Mouse (Mus musculus) liver, embryonic 12.5 days (tissue): ENCODE data around the gene Zbtb2. TPM values are rescaled to one million over a fixed set of nuclear protein-coding genes. Genes with fewer than 3 reads are reported as not detected.
"Not testable (repeated sequence)": the region's sequence is repeated elsewhere in the genome, so short reads cannot be mapped to it uniquely, and the experiment has no call there.

Experiments used
- ATAC-seq: fragments of 200-750 bp; cut with Nextera tagmentation; 2 replicates; pipeline ENCODE4 v1.8.0; 2017; ENCODE audit warnings: moderate number of reproducible peaks, mild to moderate bottlenecking, moderate library complexity
- H3K27ac ChIP-seq: fragments of 300-500 bp; sonication (generic); 2 replicates; pipeline ENCODE4 v1.5.1; 2016; ENCODE audit warnings: mild to moderate bottlenecking
- H3K27me3 ChIP-seq: fragments of 300-500 bp; sonication (generic); replicated peaks from 2 replicates; pipeline ENCODE4 v1.6.1; 2016; ENCODE audit warnings: mild to moderate bottlenecking, moderate library complexity
- H3K36me3 ChIP-seq: fragments of 300-500 bp; sonication (generic); 2 replicates; pipeline ENCODE4 v1.6.1; 2016; ENCODE audit warnings: mild to moderate bottlenecking, moderate library complexity
- H3K4me1 ChIP-seq: fragments of 300-500 bp; sonication (generic); 2 replicates; pipeline ENCODE4 v1.6.1; 2016
- H3K4me2 ChIP-seq: fragments of 300-500 bp; sonication (generic); 2 replicates; pipeline ENCODE4 v1.6.1; 2016; ENCODE audit warnings: mild to moderate bottlenecking, moderate library complexity
- H3K4me3 ChIP-seq: fragments of 300-500 bp; sonication (generic); 2 replicates; pipeline ENCODE4 v1.5.1; 2016; ENCODE audit warnings: mild to moderate bottlenecking, moderate library complexity
- H3K9ac ChIP-seq: fragments of 300-500 bp; sonication (generic); 2 replicates; pipeline ENCODE4 v1.6.1; 2016; ENCODE audit warnings: mild to moderate bottlenecking, moderate library complexity
- H3K9me3 ChIP-seq: fragments of 300-500 bp; sonication (generic); replicated peaks from 2 replicates; pipeline ENCODE4 v1.6.1; 2016; ENCODE audit warnings: mild to moderate bottlenecking, moderate library complexity
- WGBS: fragments of 180-500 bp; shearing (Covaris S2); methylation state at CpG from one replicate; pipeline ENCODE4 v1.1.7; 2016; ENCODE audit not compliant: insufficient replicate concordance; 5-methylcytosine and 5-hydroxymethylcytosine counted together
- polyA plus RNA-seq: library from polyadenylated mRNA; unstranded; fragments of >200 nt; fragmentation: Nextera tagmentation; extraction: Ambion mirVana; gene quantifications from 2 replicates; pipeline ENCODE4 v1.2.1, GENCODE M21; 2016

Zbtb2 gene
- 7.4 and 7.5 TPM in 2 replicates for polyA plus RNA-seq

DNA sequence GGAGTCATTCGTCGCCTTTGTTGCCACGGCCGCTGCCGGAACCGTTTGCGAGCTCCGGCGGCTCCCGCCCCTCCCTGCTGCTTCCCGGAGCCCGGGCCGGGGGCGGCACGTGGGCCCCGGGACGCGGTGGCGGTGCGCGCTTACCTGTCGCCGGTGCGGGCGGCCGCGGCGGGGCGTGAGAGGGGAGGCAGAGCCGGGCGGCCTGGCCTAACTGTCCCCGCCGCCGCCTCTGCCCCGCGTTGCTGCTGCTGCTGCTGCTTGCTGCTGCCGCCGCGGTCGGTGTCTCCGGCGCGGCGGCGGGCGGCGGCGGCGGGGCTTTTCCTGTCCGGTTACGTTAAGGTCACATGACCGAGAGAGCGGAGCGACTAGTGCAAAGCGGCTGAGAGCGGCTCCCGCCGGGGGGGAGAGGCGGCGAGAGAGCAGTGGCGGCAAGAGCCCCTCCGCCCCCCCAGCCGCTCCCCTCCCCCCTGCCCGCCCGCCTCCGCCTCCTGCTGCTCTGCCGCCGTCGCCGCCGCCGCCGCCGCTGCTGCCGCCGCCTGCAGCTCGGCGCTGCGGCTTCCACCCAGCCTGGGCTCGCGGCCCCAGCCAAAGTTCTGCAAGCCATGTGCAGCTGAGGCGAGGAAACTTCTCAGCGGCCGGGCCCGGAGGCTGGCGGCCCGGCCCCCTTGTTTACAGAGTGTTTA, at the start of gene Zbtb2:
TSS of gene Zbtb2 (minus strand) at position 408 of the 683 bp plus-strand sequence.
- peak; percentile 0; the same call in 1 of the 2 replicates for ATAC-seq
- peaks cover 10% of the 10 kb centered on the region for H3K36me3 ChIP-seq
- H3K27ac ChIP-seq: peak within 1 kb of the TSS; percentile 98
- peak within 1 kb of the TSS; percentile 99 for H3K4me3 ChIP-seq
- peak within 1 kb of the TSS; percentile 99 for H3K9ac ChIP-seq
- peaks cover 77% of the 10 kb centered on the region for H3K4me1 ChIP-seq
- H3K27me3 ChIP-seq: no peaks in the 10 kb centered on the region
- H3K4me2 ChIP-seq: peak within 1 kb of the TSS; percentile 94
- H3K9me3 ChIP-seq: no peaks in the 10 kb centered on the region
- WGBS: 0% methylated on average over 65 of the region's 87 CpGs

DNA sequence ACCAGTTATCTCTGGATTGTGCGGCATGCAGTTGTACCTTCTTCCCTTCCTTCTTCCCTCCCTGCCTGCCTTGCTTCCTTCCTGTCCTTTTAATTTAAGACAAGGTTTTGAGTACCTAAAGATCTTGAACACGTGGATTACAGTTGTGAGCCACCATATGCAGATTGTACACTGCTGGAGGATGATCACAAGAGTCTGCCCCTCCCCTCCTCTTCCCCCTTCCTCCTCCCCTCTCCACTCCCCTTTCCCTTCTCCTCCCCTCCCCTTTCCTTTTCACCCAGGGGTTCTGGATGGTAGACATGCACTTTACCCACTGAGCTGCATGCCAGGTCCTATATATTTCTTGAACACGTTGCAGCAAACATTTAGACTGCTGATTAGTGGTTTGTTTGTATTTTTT, 47.5 kb upstream of the Zbtb2 start:
- WGBS: 73% methylated on average over 3 of the region's 3 CpGs
- Histone ChIP-seq H3K9me3 (no peaks in the 10 kb centered on the region), H3K9ac (no peak overlapping the region), H3K36me3 (peaks cover 57% of the 10 kb centered on the region), H3K4me1 (peaks cover 37% of the 10 kb centered on the region), H3K27ac (no peak overlapping the region), H3K27me3 (no peaks in the 10 kb centered on the region), H3K4me2 (no peak overlapping the region), H3K4me3 (no peak overlapping the region)
- ATAC-seq: no peak

DNA sequence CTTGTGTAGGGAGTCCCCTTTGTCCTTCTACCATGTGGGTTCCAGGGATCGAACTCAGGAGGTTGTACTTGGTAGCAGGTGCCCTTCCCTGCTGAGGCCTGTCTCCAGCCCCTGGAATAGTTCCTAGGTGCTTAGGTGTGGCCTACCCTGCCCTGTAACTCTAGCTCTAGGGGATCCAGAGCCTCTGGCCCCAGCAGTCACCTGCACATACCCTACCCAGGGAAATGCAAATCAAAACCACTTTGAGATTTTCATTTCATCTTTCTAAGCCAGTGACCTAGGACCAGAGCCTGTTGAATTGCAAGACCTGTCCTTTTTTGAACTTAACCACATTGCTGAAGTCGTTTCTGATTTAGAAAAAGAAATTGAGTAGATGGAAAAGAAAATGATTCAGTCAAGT, 46.0 kb upstream of the Zbtb2 start:
- not testable (repeated sequence) for ATAC-seq, H3K27me3 ChIP-seq, H3K9me3 ChIP-seq
- Histone ChIP-seq H3K36me3 (peaks cover 48% of the 10 kb centered on the region), H3K4me2 (peak overlapping the region; percentile 76), H3K4me1 (peaks cover 53% of the 10 kb centered on the region), H3K27ac (0 out of 2 replicates have a peak overlapping the region, but pooled peaks have one; percentile 10), H3K4me3 (peak overlapping the region; percentile 81), H3K9ac (peak overlapping the region; percentile 89)
- 56% methylated on average over 2 of the region's 2 CpGs for WGBS

DNA sequence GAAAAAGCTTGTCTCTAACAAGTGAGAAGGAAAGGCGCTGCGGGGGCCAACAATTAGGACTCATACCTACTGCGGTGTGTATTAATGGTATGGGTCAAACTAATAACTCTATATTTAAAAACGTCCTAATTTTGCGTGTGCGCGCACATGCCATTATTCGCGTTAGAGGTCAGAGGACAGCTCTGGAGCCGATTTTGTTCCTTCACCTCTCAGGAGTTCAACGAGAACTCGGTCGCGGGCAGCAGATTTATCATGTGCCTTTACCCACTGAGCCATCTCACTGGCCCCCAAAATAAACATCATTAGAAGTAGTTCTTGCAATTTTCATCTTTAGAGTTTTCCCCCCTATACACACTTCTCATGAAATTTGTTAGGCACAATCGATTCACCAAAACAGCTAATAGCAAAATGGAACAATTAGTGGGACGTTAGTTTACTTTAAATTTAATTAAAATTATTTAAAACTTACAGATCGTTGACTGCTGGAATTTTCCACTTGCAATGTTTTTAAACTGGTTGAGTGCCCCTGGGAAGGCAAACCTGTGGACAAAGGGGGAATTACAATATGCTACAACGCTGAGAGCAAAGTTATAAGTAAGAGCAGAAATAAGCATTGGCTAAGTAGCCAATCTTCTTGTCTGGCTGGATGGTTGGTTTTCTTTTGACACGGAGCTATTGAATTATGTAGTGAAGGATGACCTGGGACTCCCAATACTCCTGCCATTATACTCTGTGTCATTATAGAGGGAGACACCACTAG, 45.3 kb upstream of the Zbtb2 start:
- peak overlapping the region; percentile 89 for H3K9ac ChIP-seq
- ATAC-seq: no peak
- 6% methylated on average over 19 of the region's 19 CpGs for WGBS

DNA sequence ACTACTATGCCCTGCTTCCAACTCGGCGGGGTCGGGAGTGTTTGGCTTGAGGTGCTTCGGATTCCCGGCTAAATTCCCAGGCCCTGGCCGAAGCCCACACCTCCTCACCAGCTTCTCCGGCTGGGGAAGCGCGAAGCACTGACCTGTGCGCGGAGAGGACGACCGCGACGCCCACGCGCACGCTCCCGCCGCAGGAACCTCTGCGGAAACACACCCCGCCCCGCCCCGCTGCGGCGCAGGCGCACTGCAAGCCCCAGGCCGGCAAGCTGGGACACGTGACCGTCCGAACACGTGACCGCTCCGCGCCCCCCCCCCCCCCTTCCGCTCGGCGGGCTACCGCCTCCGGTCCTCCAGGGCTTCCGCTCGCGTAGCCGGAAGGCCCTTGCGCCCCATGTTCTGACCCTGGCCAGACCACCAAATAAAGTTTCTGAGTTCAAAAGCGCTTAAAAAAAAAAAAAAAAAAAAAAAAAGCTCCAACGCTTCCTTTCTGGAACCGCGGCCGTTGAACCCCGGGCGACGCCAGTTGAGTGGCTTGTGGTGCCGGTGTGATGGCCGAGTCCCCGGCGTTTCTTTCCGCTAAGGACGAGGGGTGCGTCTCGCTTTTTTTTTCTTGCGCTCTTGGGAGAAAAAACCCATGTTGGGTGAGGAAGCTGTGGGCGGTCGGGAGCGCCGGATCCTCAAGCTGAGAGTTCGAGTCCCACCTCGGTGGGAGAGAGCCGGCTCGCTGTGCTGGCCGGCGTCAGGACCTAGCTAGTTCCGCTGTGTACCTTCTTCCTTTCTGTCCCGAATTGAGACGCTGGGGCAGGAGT, 44.4 kb upstream of the Zbtb2 start, which contains the start of the genes Rmnd1 and Armt1:
TSS of gene Rmnd1 (minus strand) at position 266 of the 809 bp plus-strand sequence.
TSS of gene Armt1 (plus strand) at position 345 of the 809 bp plus-strand sequence.
- H3K4me1 ChIP-seq: peaks cover 56% of the 10 kb centered on the region
- no peaks in the 10 kb centered on the region for H3K9me3 ChIP-seq
- H3K27me3 ChIP-seq: no peaks in the 10 kb centered on the region
- peak within 1 kb of the TSS; percentile 81 for H3K4me3 ChIP-seq
- WGBS: under 1% methylated on average over 75 of the region's 75 CpGs
- ATAC-seq: peak; percentile 94
- peak within 1 kb of the TSS; percentile 91 for H3K27ac ChIP-seq
- peak within 1 kb of the TSS; percentile 89 for H3K9ac ChIP-seq
- H3K4me2 ChIP-seq: peak within 1 kb of the TSS; percentile 89
- peaks cover 46% of the 10 kb centered on the region for H3K36me3 ChIP-seq

More for the DNA sequence above, 45.3 kb upstream of the Zbtb2 start:
- peaks cover 47% of the 10 kb centered on the region for H3K36me3 ChIP-seq
- H3K4me1 ChIP-seq: peaks cover 56% of the 10 kb centered on the region
- peak overlapping the region; percentile 76 for H3K4me2 ChIP-seq
- H3K27me3 ChIP-seq: no peaks in the 10 kb centered on the region
- H3K4me3 ChIP-seq: peak overlapping the region; percentile 81
- peak overlapping the region; percentile 91 for H3K27ac ChIP-seq
- no peaks in the 10 kb centered on the region for H3K9me3 ChIP-seq

- H3K36me3 ChIP-seq: peaks cover 43% of the 10 kb centered on the region
- no peaks in the 10 kb centered on the region for H3K27me3 ChIP-seq
- peak overlapping the region; percentile 75 for H3K27ac ChIP-seq
- H3K4me2 ChIP-seq: peak overlapping the region; percentile 89
- H3K4me1 ChIP-seq: peaks cover 56% of the 10 kb centered on the region
- H3K4me3 ChIP-seq: peak overlapping the region; percentile 81
- 13% methylated on average over 5 of the region's 5 CpGs for WGBS
- H3K9me3 ChIP-seq: no peaks in the 10 kb centered on the region
- ATAC-seq: no peak
- peak overlapping the region; percentile 80 for H3K9ac ChIP-seq
Observed at GRCm38 (mm10) chr10:4431746-4432122, 43.8 kb upstream of the Zbtb2 start.

- Histone ChIP-seq H3K27ac (peak overlapping the region; percentile 75), H3K4me2 (peak overlapping the region; percentile 89), H3K4me1 (peaks cover 53% of the 10 kb centered on the region), H3K4me3 (peak overlapping the region; percentile 81), H3K9ac (peak overlapping the region; percentile 80), H3K27me3 (no peaks in the 10 kb centered on the region), H3K36me3 (peaks cover 44% of the 10 kb centered on the region), H3K9me3 (no peaks in the 10 kb centered on the region)
- ATAC-seq: no peak
- 64% methylated on average over 3 of the region's 3 CpGs for WGBS
Observed at GRCm38 (mm10) chr10:4430826-4431225, 42.9 kb upstream of the Zbtb2 start.

DNA sequence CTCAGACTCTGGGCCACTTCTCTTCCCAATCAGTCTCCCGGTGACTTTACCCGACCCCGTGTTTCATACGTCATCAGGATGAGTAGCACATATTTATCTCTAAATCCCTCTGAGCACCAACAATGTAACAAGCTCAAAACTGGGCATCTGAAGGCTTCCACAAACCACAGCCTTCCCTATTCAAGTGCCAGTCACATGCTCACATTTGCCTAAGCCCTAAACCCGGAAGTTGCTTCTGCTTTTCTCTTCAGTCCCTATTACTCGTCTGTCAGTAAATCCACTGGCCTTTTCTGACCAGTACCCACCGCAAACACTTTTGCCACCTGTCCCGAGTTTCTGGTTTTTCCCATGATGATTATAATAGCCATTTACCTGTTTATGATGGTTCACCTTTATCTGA, 42.5 kb upstream of the Zbtb2 start:
- Histone ChIP-seq H3K36me3 (peaks cover 44% of the 10 kb centered on the region), H3K27ac (peak overlapping the region; percentile 75; the same call in 1 of the 2 replicates), H3K4me3 (peak overlapping the region; percentile 81; the same call in 1 of the 2 replicates), H3K4me1 (peaks cover 52% of the 10 kb centered on the region), H3K9me3 (no peaks in the 10 kb centered on the region), H3K4me2 (peak overlapping the region; percentile 89), H3K27me3 (no peaks in the 10 kb centered on the region), H3K9ac (peak overlapping the region; percentile 80)
- WGBS: 61% methylated on average over 8 of the region's 8 CpGs
- ATAC-seq: no peak

GRCm38 (mm10) chr10:4425245-4425644, 37.3 kb upstream of the Zbtb2 start:
- Histone ChIP-seq H3K4me2 (no peak overlapping the region), H3K27ac (no peak overlapping the region), H3K27me3 (no peaks in the 10 kb centered on the region), H3K9me3 (no peaks in the 10 kb centered on the region), H3K36me3 (peaks cover 88% of the 10 kb centered on the region), H3K4me3 (no peak overlapping the region), H3K4me1 (peaks cover 19% of the 10 kb centered on the region), H3K9ac (no peak overlapping the region)
- ATAC-seq: no peak
- WGBS: 72% methylated on average over 8 of the region's 8 CpGs

DNA sequence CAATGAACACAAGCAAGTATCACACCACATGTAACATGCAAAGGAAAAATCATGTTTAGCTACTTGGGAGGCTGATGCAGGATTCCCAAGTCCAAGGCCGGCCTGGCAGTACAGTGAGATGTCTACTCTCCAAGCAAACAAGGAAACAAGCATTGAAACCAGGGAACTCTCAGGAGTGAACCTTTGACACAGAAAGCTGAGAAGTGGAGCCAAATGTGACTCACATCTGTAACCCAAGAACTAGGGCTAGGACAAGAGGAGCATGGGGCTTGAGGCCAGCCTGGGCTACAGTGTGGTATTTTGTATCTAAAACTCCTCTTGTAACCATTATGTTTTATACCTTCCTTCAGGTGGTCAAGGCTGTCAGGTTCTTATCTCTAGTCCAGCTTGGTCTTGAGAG, 19.3 kb upstream of the Zbtb2 start:
- Histone ChIP-seq H3K9me3 (no peaks in the 10 kb centered on the region), H3K4me1 (peaks cover 11% of the 10 kb centered on the region), H3K27ac (no peak overlapping the region), H3K36me3 (peaks cover 76% of the 10 kb centered on the region), H3K27me3 (no peaks in the 10 kb centered on the region), H3K4me3 (no peak overlapping the region), H3K4me2 (no peak overlapping the region), H3K9ac (no peak overlapping the region)
- WGBS: 76% methylated on average over 1 of the region's 1 CpGs
- no peak for ATAC-seq

- Histone ChIP-seq H3K27me3 (no peaks in the 10 kb centered on the region), H3K27ac (no peak overlapping the region), H3K9me3 (no peaks in the 10 kb centered on the region), H3K4me3 (no peak overlapping the region), H3K4me1 (peaks cover 11% of the 10 kb centered on the region), H3K9ac (no peak overlapping the region), H3K36me3 (peaks cover 71% of the 10 kb centered on the region), H3K4me2 (no peak overlapping the region)
- peak; percentile 88 for ATAC-seq
- 20% methylated on average over 5 of the region's 5 CpGs for WGBS
Observed at GRCm38 (mm10) chr10:4405511-4405910, 17.6 kb upstream of the Zbtb2 start.
